Mouse (Mus musculus): ENCODE results near the gene Efna5. TPM values are rescaled to one million over a fixed set of nuclear protein-coding genes. Genes with fewer than 3 reads are reported as not detected.

Efna5 gene
- polyA plus RNA-seq, 1 experiment = 32.7 TPM

- H3K9me3 ChIP-seq (replicated peaks; ENCODE audit: control insufficient read depth, insufficient read depth, low read length, poor library complexity, severe bottlenecking) = no peaks in the 10 kb centered on the region
- no peak overlapping the region for H3K9ac ChIP-seq (ENCODE audit: low read depth, poor library complexity, severe bottlenecking)
- H3K36me3 ChIP-seq (ENCODE audit: control insufficient read depth, insufficient read depth, low read length, poor library complexity, severe bottlenecking) = no peaks in the 10 kb centered on the region
- H3K4me1 ChIP-seq (ENCODE audit: control insufficient read depth, insufficient read depth, low read length) = no peaks in the 10 kb centered on the region
- no peaks in the 10 kb centered on the region for H3K27me3 ChIP-seq (ENCODE audit: control insufficient read depth, insufficient read depth, low read length, poor library complexity, severe bottlenecking)
- TF ChIP-seq EP300 (IDR thresholded peaks at IDR 0.05; ENCODE audit: insufficient read depth, low read depth, low read length) (no peak), CTCF (IDR thresholded peaks at IDR 0.05; ENCODE audit: low read depth, low read length) (no peak), POLR2A (IDR thresholded peaks at IDR 0.05; ENCODE audit: insufficient read depth, low read length) (no peak)
- no peak overlapping the region for H3K4me3 ChIP-seq (ENCODE audit: low read depth, low read length)
- no peak overlapping the region for H3K27ac ChIP-seq (ENCODE audit: insufficient read depth, low read length)
Measured at GRCm38 (mm10) chr17:62665823-62666222, 215.3 kb downstream of the Efna5 start.

- no peaks in the 10 kb centered on the region for H3K36me3 ChIP-seq (ENCODE audit: control insufficient read depth, insufficient read depth, low read length, poor library complexity, severe bottlenecking)
- H3K4me1 ChIP-seq (ENCODE audit: control insufficient read depth, insufficient read depth, low read length) = no peaks in the 10 kb centered on the region
- no peaks in the 10 kb centered on the region for H3K9me3 ChIP-seq (replicated peaks; ENCODE audit: control insufficient read depth, insufficient read depth, low read length, poor library complexity, severe bottlenecking)
- no peak overlapping the region for H3K4me3 ChIP-seq (ENCODE audit: low read depth, low read length)
- no peak overlapping the region for H3K27ac ChIP-seq (ENCODE audit: insufficient read depth, low read length)
- H3K27me3 ChIP-seq (ENCODE audit: control insufficient read depth, insufficient read depth, low read length, poor library complexity, severe bottlenecking) = no peaks in the 10 kb centered on the region
- TF ChIP-seq POLR2A (IDR thresholded peaks at IDR 0.05; ENCODE audit: insufficient read depth, low read length) (no peak), EP300 (IDR thresholded peaks at IDR 0.05; ENCODE audit: insufficient read depth, low read depth, low read length) (no peak), CTCF (IDR thresholded peaks at IDR 0.05; ENCODE audit: low read depth, low read length) (no peak)
- no peak overlapping the region for H3K9ac ChIP-seq (ENCODE audit: low read depth, poor library complexity, severe bottlenecking)
Measured at GRCm38 (mm10) chr17:62664709-62665108, 216.4 kb downstream of the Efna5 start.

GRCm38 (mm10) chr17:62661801-62662200 is 219.3 kb downstream of the Efna5 start:
- Histone ChIP-seq H3K27me3 (ENCODE audit: control insufficient read depth, insufficient read depth, low read length, poor library complexity, severe bottlenecking) (no peaks in the 10 kb centered on the region), H3K4me3 (ENCODE audit: low read depth, low read length) (no peak overlapping the region), H3K9me3 (replicated peaks; ENCODE audit: control insufficient read depth, insufficient read depth, low read length, poor library complexity, severe bottlenecking) (no peaks in the 10 kb centered on the region), H3K27ac (ENCODE audit: insufficient read depth, low read length) (no peak overlapping the region), H3K9ac (ENCODE audit: low read depth, poor library complexity, severe bottlenecking) (no peak overlapping the region), H3K36me3 (ENCODE audit: control insufficient read depth, insufficient read depth, low read length, poor library complexity, severe bottlenecking) (no peaks in the 10 kb centered on the region), H3K4me1 (ENCODE audit: control insufficient read depth, insufficient read depth, low read length) (no peaks in the 10 kb centered on the region)
- TF ChIP-seq EP300 (IDR thresholded peaks at IDR 0.05; ENCODE audit: insufficient read depth, low read depth, low read length) = no peak
- TF ChIP-seq CTCF (IDR thresholded peaks at IDR 0.05; ENCODE audit: low read depth, low read length) = no peak
- TF ChIP-seq POLR2A (IDR thresholded peaks at IDR 0.05; ENCODE audit: insufficient read depth, low read length) = no peak

- no peaks in the 10 kb centered on the region for H3K36me3 ChIP-seq (ENCODE audit: control insufficient read depth, insufficient read depth, low read length, poor library complexity, severe bottlenecking)
- H3K4me3 ChIP-seq (ENCODE audit: low read depth, low read length) = no peak overlapping the region
- H3K4me1 ChIP-seq (ENCODE audit: control insufficient read depth, insufficient read depth, low read length) = no peaks in the 10 kb centered on the region
- no peak overlapping the region for H3K9ac ChIP-seq (ENCODE audit: low read depth, poor library complexity, severe bottlenecking)
- H3K27ac ChIP-seq (ENCODE audit: insufficient read depth, low read length) = no peak overlapping the region
- TF ChIP-seq POLR2A (IDR thresholded peaks at IDR 0.05; ENCODE audit: insufficient read depth, low read length) (no peak), CTCF (IDR thresholded peaks at IDR 0.05; ENCODE audit: low read depth, low read length) (no peak), EP300 (IDR thresholded peaks at IDR 0.05; ENCODE audit: insufficient read depth, low read depth, low read length) (no peak)
- H3K9me3 ChIP-seq (replicated peaks; ENCODE audit: control insufficient read depth, insufficient read depth, low read length, poor library complexity, severe bottlenecking) = no peaks in the 10 kb centered on the region
- no peaks in the 10 kb centered on the region for H3K27me3 ChIP-seq (ENCODE audit: control insufficient read depth, insufficient read depth, low read length, poor library complexity, severe bottlenecking)
Measured at GRCm38 (mm10) chr17:62659501-62660175, 221.5 kb downstream of the Efna5 start.

GRCm38 (mm10) chr17:62657832-62658630 is 223.1 kb downstream of the Efna5 start:
- no peaks in the 10 kb centered on the region for H3K4me1 ChIP-seq (ENCODE audit: control insufficient read depth, insufficient read depth, low read length)

GRCm38 (mm10) chr17:62657051-62657450 is 224.1 kb downstream of the Efna5 start:
- TF ChIP-seq EP300 (IDR thresholded peaks at IDR 0.05; ENCODE audit: insufficient read depth, low read depth, low read length) (no peak), POLR2A (IDR thresholded peaks at IDR 0.05; ENCODE audit: insufficient read depth, low read length) (no peak), CTCF (IDR thresholded peaks at IDR 0.05; ENCODE audit: low read depth, low read length) (no peak)
- Histone ChIP-seq H3K9ac (ENCODE audit: low read depth, poor library complexity, severe bottlenecking) (no peak overlapping the region), H3K27ac (ENCODE audit: insufficient read depth, low read length) (no peak overlapping the region), H3K4me1 (ENCODE audit: control insufficient read depth, insufficient read depth, low read length) (no peaks in the 10 kb centered on the region), H3K4me3 (ENCODE audit: low read depth, low read length) (no peak overlapping the region), H3K9me3 (replicated peaks; ENCODE audit: control insufficient read depth, insufficient read depth, low read length, poor library complexity, severe bottlenecking) (no peaks in the 10 kb centered on the region), H3K27me3 (ENCODE audit: control insufficient read depth, insufficient read depth, low read length, poor library complexity, severe bottlenecking) (no peaks in the 10 kb centered on the region), H3K36me3 (ENCODE audit: control insufficient read depth, insufficient read depth, low read length, poor library complexity, severe bottlenecking) (no peaks in the 10 kb centered on the region)

More at GRCm38 (mm10) chr17:62657832-62658630, 223.1 kb downstream of the Efna5 start:
- Histone ChIP-seq H3K4me3 (ENCODE audit: low read depth, low read length) (no peak overlapping the region), H3K9me3 (replicated peaks; ENCODE audit: control insufficient read depth, insufficient read depth, low read length, poor library complexity, severe bottlenecking) (no peaks in the 10 kb centered on the region), H3K36me3 (ENCODE audit: control insufficient read depth, insufficient read depth, low read length, poor library complexity, severe bottlenecking) (no peaks in the 10 kb centered on the region), H3K9ac (ENCODE audit: low read depth, poor library complexity, severe bottlenecking) (no peak overlapping the region), H3K27me3 (ENCODE audit: control insufficient read depth, insufficient read depth, low read length, poor library complexity, severe bottlenecking) (no peaks in the 10 kb centered on the region), H3K27ac (ENCODE audit: insufficient read depth, low read length) (no peak overlapping the region)
- TF ChIP-seq EP300 (IDR thresholded peaks at IDR 0.05; ENCODE audit: insufficient read depth, low read depth, low read length) (no peak), POLR2A (IDR thresholded peaks at IDR 0.05; ENCODE audit: insufficient read depth, low read length) (no peak), CTCF (IDR thresholded peaks at IDR 0.05; ENCODE audit: low read depth, low read length) (no peak)
